Mouse (Mus musculus): ENCODE measurements around the gene Mapkapk3. TPM values are rescaled to one million over a fixed set of nuclear protein-coding genes. Genes with fewer than 3 reads are reported as not detected.

Gene Mapkapk3
- polyA plus RNA-seq, 1 experiment from 2014 or later, result 1.4 TPM

DNA sequence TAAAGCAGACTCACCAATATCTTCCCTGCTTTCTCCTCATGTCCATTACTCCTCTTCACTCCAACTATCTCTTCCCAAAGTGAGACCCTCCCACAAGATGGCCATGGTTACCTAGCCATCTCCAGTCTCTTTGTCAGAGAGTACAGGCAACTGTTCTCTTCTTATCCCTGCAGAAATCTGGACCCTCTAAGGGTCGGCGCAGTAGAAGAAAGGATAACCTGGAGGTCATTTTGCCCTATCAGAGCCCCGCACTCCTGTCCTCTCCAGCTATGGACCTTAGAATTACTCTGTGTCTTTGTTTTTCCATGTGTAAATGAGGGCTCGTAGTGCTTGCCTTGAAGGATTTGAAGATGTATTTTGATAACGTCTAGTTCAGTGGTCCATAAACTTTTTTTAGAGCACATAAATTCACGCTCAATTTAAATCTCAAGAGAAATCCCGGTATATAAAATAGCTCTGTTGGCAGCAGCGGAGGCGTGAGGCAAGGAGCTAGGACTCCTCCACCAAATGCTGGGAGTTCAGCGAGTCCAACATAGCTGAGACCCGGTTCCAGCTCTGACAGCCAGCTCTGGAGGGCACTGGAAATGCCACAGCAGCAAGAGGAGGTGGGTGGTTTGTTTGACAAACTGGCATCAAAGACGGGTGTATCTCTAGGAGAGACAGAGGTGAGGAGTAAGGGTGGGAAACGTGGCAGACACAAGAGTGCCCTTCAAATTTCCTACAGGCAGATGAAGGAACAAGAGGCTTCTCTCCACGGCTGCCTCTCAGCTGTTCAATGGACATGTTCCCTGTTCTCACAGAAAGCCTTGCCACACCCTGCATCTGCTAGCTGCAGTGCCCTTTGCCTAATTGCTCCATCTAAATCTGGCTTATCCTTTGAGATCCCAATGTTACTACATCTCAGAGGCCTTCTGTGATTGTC, 39.0 kb downstream of the Mapkapk3 start:
- H3K9me3 ChIP-seq (ENCODE audit: control insufficient read depth, low read length), result no peaks in the 10 kb centered on the region
- peaks cover 37% of the 10 kb centered on the region for H3K4me1 ChIP-seq (replicated peaks; ENCODE audit: control insufficient read depth, insufficient read depth, low read length)
- no peak overlapping the region for H3K9ac ChIP-seq (replicated peaks; ENCODE audit: low read depth, low read length)
- H3K36me3 ChIP-seq (ENCODE audit: control insufficient read depth, insufficient read depth), result no peaks in the 10 kb centered on the region
- no peak overlapping the region for H3K4me3 ChIP-seq (replicated peaks; ENCODE audit: low read length)
- no peak overlapping the region for H3K4me2 ChIP-seq (ENCODE audit: low read length)
- WGBS, result 73% methylated on average over 14 of the region's 14 CpGs
- H3K27ac ChIP-seq (ENCODE audit: low read length), result no peak overlapping the region
- no peaks in the 10 kb centered on the region for H3K27me3 ChIP-seq (replicated peaks; ENCODE audit: control insufficient read depth, insufficient read depth, low read length)
- no peak for ATAC-seq

DNA sequence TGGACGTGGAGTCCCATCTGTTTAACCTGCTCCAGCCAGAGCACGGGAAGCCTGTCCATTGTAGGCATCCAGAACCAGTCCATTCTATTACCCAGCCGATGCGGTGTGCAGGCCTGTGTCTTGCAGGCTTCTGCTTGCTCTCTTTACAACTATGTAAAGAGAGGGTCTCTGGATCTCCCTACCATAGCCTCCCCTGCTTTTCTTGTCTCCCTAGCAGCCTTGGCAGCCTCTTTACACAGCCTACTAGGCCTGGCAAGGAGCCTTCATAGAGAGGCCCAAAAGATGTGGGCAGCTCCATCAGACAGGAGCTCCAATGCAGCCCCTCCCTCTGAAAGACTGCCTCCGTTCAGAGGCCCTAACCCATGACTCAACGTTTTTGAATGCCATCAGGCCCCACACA, 40.5 kb downstream of the Mapkapk3 start:
- Histone ChIP-seq H3K27me3 (replicated peaks; ENCODE audit: control insufficient read depth, insufficient read depth, low read length) (no peaks in the 10 kb centered on the region), H3K4me1 (replicated peaks; ENCODE audit: control insufficient read depth, insufficient read depth, low read length) (peaks cover 27% of the 10 kb centered on the region), H3K4me2 (ENCODE audit: low read length) (no peak overlapping the region), H3K9ac (replicated peaks; ENCODE audit: low read depth, low read length) (no peak overlapping the region), H3K9me3 (ENCODE audit: control insufficient read depth, low read length) (no peaks in the 10 kb centered on the region), H3K27ac (ENCODE audit: low read length) (no peak overlapping the region), H3K4me3 (replicated peaks; ENCODE audit: low read length) (no peak overlapping the region), H3K36me3 (ENCODE audit: control insufficient read depth, insufficient read depth) (no peaks in the 10 kb centered on the region)
- no peak for ATAC-seq
- WGBS, result 63% methylated on average over 6 of the region's 6 CpGs

DNA sequence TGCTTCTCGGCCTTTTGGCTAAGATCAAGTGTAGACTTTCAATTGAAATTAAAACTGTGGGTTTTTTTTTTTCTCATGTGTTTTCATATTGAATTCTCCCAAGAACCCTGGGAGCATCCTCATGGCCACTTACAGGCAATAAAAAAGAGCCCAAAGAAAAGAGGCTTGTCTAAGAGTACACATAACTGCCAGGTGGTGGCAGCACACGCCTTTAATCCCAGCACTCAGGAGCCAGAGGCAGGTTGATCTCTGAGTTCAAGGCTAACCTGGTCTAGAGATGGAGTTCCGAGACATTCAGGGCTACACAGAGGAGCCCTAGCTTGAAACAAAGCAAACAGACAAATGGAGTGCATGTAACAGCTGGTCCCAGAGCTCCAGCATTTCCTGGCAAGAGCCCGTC, 43.5 kb downstream of the Mapkapk3 start:
- WGBS, result 72% methylated on average over 4 of the region's 4 CpGs
- Histone ChIP-seq H3K27me3 (replicated peaks; ENCODE audit: control insufficient read depth, insufficient read depth, low read length) (no peaks in the 10 kb centered on the region), H3K27ac (ENCODE audit: low read length) (no peak overlapping the region), H3K4me1 (replicated peaks; ENCODE audit: control insufficient read depth, insufficient read depth, low read length) (peaks cover 4% of the 10 kb centered on the region), H3K9me3 (ENCODE audit: control insufficient read depth, low read length) (no peaks in the 10 kb centered on the region), H3K4me2 (ENCODE audit: low read length) (no peak overlapping the region), H3K36me3 (ENCODE audit: control insufficient read depth, insufficient read depth) (no peaks in the 10 kb centered on the region), H3K9ac (replicated peaks; ENCODE audit: low read depth, low read length) (no peak overlapping the region), H3K4me3 (replicated peaks; ENCODE audit: low read length) (no peak overlapping the region)
- no peak for ATAC-seq

DNA sequence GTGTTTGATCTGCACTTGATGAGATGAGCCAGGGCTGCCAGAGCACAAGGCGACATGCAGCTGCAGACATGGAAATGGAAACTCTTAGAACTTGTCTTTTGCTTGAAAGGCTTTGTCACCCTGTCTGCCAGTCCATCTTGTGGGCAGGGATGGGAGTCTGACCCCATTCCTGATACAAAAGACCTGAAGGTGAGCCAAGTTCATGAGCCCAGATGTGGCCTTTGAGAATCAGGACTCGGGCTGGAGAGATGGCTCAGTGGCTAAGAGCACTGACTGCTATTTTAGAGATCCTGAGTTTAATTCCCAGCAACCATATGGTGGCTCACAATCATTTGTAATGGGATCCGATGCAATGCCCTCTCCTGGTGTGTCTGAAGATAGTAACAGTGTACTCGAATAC, 44.4 kb downstream of the Mapkapk3 start:
- no peak overlapping the region for H3K9ac ChIP-seq (replicated peaks; ENCODE audit: low read depth, low read length)
- no peak overlapping the region for H3K27ac ChIP-seq (ENCODE audit: low read length)
- H3K4me1 ChIP-seq (replicated peaks; ENCODE audit: control insufficient read depth, insufficient read depth, low read length), result 0 out of 2 replicates have a peak, but pooled peaks cover 2% of the 10 kb centered on the region
- no peak overlapping the region for H3K4me2 ChIP-seq (ENCODE audit: low read length)
- no peaks in the 10 kb centered on the region for H3K9me3 ChIP-seq (ENCODE audit: control insufficient read depth, low read length)
- no peak for ATAC-seq
- no peak overlapping the region for H3K4me3 ChIP-seq (replicated peaks; ENCODE audit: low read length)
- H3K36me3 ChIP-seq (ENCODE audit: control insufficient read depth, insufficient read depth), result no peaks in the 10 kb centered on the region
- WGBS, result 90% methylated on average over 4 of the region's 4 CpGs
- no peaks in the 10 kb centered on the region for H3K27me3 ChIP-seq (replicated peaks; ENCODE audit: control insufficient read depth, insufficient read depth, low read length)

DNA sequence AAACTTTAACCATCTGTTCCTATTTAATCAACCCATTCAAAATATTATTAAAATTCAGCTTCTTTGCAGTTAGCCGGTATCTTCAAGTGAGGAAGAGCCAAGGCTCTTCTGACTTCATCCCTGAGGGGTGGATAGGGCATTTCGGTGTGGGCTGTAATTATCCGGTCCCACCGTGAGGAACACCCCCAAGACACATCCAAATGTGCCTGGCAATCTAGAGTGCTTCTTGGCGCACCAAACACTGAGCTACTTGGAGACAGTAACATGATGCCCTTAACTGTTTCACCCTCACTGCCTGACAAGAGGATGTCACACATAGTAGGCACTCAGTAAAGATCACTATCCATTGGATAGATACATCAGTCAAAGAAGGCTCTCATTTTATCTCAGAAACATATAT, 53.5 kb downstream of the Mapkapk3 start:
- peaks cover 14% of the 10 kb centered on the region for H3K27me3 ChIP-seq (replicated peaks; ENCODE audit: control insufficient read depth, insufficient read depth, low read length)
- WGBS, result 60% methylated on average over 5 of the region's 5 CpGs

DNA sequence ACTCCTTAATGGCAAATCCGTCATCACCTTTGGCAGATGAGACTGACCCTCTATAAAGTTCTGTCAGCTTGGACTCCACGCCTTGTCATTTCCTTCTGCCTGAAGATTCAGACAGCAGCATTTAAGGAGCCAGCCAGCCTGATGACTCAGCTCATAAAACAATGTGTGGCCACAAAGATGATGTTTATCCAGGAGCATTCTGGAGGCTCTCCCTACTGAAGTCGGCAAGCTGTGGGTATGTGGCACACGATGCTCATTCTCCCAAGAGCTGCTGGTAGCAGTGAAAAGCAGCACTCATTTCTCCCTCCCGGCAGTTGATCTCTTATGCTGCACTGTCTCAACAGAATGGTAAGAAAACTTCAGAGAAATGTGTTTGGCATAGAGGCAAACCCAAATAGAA, 54.4 kb downstream of the Mapkapk3 start:
- peaks cover 4% of the 10 kb centered on the region for H3K4me1 ChIP-seq (replicated peaks; ENCODE audit: control insufficient read depth, insufficient read depth, low read length)
- H3K27ac ChIP-seq (ENCODE audit: low read length), result no peak overlapping the region
- ATAC-seq, result no peak
- peaks cover 14% of the 10 kb centered on the region for H3K27me3 ChIP-seq (replicated peaks; ENCODE audit: control insufficient read depth, insufficient read depth, low read length)
- H3K9me3 ChIP-seq (ENCODE audit: control insufficient read depth, low read length), result no peaks in the 10 kb centered on the region
- no peak overlapping the region for H3K4me3 ChIP-seq (replicated peaks; ENCODE audit: low read length)
- no peak overlapping the region for H3K4me2 ChIP-seq (ENCODE audit: low read length)
- no peak overlapping the region for H3K9ac ChIP-seq (replicated peaks; ENCODE audit: low read depth, low read length)
- no peaks in the 10 kb centered on the region for H3K36me3 ChIP-seq (ENCODE audit: control insufficient read depth, insufficient read depth)
- 52% methylated on average over 5 of the region's 5 CpGs for WGBS

More for the DNA sequence above, 53.5 kb downstream of the Mapkapk3 start:
- Histone ChIP-seq H3K9ac (replicated peaks; ENCODE audit: low read depth, low read length) (no peak overlapping the region), H3K4me1 (replicated peaks; ENCODE audit: control insufficient read depth, insufficient read depth, low read length) (peaks cover 4% of the 10 kb centered on the region), H3K36me3 (ENCODE audit: control insufficient read depth, insufficient read depth) (no peaks in the 10 kb centered on the region), H3K4me3 (replicated peaks; ENCODE audit: low read length) (no peak overlapping the region), H3K27ac (ENCODE audit: low read length) (no peak overlapping the region), H3K9me3 (ENCODE audit: control insufficient read depth, low read length) (no peaks in the 10 kb centered on the region), H3K4me2 (ENCODE audit: low read length) (no peak overlapping the region)
- ATAC-seq, result no peak

DNA sequence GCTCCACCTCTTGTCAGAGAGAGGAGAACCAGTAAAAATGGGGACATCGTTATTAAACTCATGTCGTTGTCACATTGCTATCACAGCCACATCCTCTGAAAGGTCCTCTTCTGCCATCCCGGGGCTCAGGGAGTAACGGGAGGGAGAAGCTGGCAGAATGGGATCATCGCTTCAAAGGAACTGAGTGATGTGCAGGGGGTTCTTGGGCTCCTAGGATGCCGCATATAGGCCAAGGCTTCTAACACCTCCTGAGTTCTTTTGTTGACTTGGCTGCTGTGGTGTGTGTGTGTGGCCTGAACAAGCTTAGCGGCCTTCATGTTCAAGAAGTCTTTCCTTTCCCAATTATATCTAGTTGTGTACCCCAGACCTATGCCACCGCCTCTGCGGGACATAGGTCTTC, 57.5 kb downstream of the Mapkapk3 start:
- peak overlapping the region; percentile 88 for H3K4me3 ChIP-seq (replicated peaks; ENCODE audit: low read length)
- peaks cover 14% of the 10 kb centered on the region for H3K27me3 ChIP-seq (replicated peaks; ENCODE audit: control insufficient read depth, insufficient read depth, low read length)
- H3K36me3 ChIP-seq (ENCODE audit: control insufficient read depth, insufficient read depth), result no peaks in the 10 kb centered on the region
- H3K9me3 ChIP-seq (ENCODE audit: control insufficient read depth, low read length), result no peaks in the 10 kb centered on the region
- peak overlapping the region; percentile 94 for H3K27ac ChIP-seq (ENCODE audit: low read length)
- peak overlapping the region; percentile 93 for H3K9ac ChIP-seq (replicated peaks; ENCODE audit: low read depth, low read length)
- WGBS, result 22% methylated on average over 9 of the region's 9 CpGs
- H3K4me2 ChIP-seq (ENCODE audit: low read length), result peak overlapping the region; percentile 84
- ATAC-seq, result peak; percentile 16
- H3K4me1 ChIP-seq (replicated peaks; ENCODE audit: control insufficient read depth, insufficient read depth, low read length), result peaks cover 7% of the 10 kb centered on the region

DNA sequence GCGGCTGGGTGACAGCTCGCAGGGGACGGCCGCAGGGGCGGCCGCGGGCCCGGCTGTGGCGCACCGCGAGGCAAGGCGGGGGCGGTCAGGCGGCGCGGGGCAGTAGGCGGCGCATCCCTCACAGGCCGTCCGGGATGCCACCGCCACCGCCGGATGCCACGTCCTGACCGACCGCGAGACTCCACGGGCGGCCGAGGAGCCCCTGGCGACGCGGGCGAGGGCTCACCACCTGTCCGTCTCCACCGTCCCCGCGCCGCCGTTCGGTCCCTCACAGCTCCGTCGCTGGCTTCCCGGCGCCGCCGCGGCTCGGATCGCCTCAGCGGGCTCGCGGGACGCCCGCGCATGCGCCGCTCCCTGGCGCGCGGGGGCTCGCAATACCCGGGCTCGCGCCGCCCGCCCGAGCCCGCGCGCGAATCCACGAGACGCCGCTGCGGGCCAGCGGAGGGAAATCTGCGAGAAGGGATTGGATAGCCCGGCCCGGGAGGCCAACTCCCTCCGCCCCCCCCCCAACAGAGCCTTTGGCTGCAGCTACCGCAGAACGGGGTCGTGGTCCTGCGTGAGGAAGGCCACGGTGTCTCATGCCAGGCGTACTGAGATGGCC, 58.0 kb downstream of the Mapkapk3 start, which contains the start of gene Dock3:
TSS of gene Dock3 (minus strand) at position 371 of the 601 bp plus-strand sequence.
- H3K36me3 ChIP-seq (ENCODE audit: control insufficient read depth, insufficient read depth), result no peaks in the 10 kb centered on the region
- H3K4me1 ChIP-seq (replicated peaks; ENCODE audit: control insufficient read depth, insufficient read depth, low read length), result peaks cover 7% of the 10 kb centered on the region
- H3K4me3 ChIP-seq (replicated peaks; ENCODE audit: low read length), result peak within 1 kb of the TSS; percentile 88
- peaks cover 14% of the 10 kb centered on the region for H3K27me3 ChIP-seq (replicated peaks; ENCODE audit: control insufficient read depth, insufficient read depth, low read length)
- peak within 1 kb of the TSS; percentile 93 for H3K9ac ChIP-seq (replicated peaks; ENCODE audit: low read depth, low read length)
- ATAC-seq, result peak; percentile 94
- H3K9me3 ChIP-seq (ENCODE audit: control insufficient read depth, low read length), result no peaks in the 10 kb centered on the region
- peak within 1 kb of the TSS; percentile 84 for H3K4me2 ChIP-seq (ENCODE audit: low read length)
- WGBS, result 0% methylated on average over 60 of the region's 87 CpGs
- H3K27ac ChIP-seq (ENCODE audit: low read length), result peak within 1 kb of the TSS; percentile 94

DNA sequence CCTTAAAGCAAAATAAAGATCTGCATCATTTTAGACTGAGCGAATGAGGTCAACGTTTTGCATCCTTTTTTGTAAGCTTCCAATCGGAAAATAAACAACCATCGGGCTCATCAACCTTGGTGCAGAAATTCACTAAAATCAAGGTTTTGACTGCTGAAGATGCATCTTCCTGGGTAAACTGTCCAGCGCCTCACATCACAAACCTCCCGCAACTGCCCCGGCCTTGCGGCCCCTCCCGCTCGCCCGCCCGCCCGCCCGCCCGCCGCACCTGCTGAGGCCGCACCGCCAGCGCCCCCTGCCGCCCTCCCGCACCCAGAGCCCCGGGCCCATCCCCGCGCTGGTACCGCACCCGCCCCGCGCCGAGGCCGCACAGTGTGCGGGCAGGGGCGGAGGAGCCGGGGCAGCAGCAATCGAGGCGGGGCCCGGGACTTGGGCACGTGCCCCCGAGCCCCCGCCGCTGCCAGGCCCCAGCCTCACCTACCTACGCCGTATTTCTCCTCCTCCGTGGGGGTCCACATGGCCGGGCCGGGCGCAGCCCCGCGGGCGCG, 58.6 kb downstream of the Mapkapk3 start:
- H3K4me2 ChIP-seq (ENCODE audit: low read length), result peak overlapping the region; percentile 84
- H3K9me3 ChIP-seq (ENCODE audit: control insufficient read depth, low read length), result no peaks in the 10 kb centered on the region
- peaks cover 14% of the 10 kb centered on the region for H3K27me3 ChIP-seq (replicated peaks; ENCODE audit: control insufficient read depth, insufficient read depth, low read length)
- ATAC-seq, result peak; percentile 88
- peak overlapping the region; percentile 88 for H3K4me3 ChIP-seq (replicated peaks; ENCODE audit: low read length)
- WGBS, result under 1% methylated on average over 31 of the region's 50 CpGs
- H3K4me1 ChIP-seq (replicated peaks; ENCODE audit: control insufficient read depth, insufficient read depth, low read length), result peaks cover 7% of the 10 kb centered on the region
- H3K9ac ChIP-seq (replicated peaks; ENCODE audit: low read depth, low read length), result peak overlapping the region; percentile 93
- H3K36me3 ChIP-seq (ENCODE audit: control insufficient read depth, insufficient read depth), result no peaks in the 10 kb centered on the region
- peak overlapping the region; percentile 94 for H3K27ac ChIP-seq (ENCODE audit: low read length)
